Mouse (Mus musculus): ENCODE data around the gene Clca3a2.
"Not testable (repeated sequence)": the region's sequence is repeated elsewhere in the genome, so short reads cannot be mapped to it uniquely, and the experiment has no call there.

The Clca3a2 gene

GRCm38 (mm10) chr3:144747706-144748105, 71.6 kb downstream of the Clca3a2 start:
- DNase-seq (ENCODE audit: low read depth, low spot score), result not testable (repeated sequence)
